Mouse (Mus musculus) right cerebral cortex, postnatal 25 days (tissue): ENCODE measurements around the gene Cyyr1.
A peak's percentile ranks its signal among the peaks of the same experiment; 100 is the strongest.
"Not testable (repeated sequence)": the region's sequence is repeated elsewhere in the genome, so short reads cannot be mapped to it uniquely, and the experiment has no call there.

Source experiments
- DNase-seq: peaks from one replicate; pipeline ENCODE4 v3.0.0; 2022

Cyyr1 gene

DNA sequence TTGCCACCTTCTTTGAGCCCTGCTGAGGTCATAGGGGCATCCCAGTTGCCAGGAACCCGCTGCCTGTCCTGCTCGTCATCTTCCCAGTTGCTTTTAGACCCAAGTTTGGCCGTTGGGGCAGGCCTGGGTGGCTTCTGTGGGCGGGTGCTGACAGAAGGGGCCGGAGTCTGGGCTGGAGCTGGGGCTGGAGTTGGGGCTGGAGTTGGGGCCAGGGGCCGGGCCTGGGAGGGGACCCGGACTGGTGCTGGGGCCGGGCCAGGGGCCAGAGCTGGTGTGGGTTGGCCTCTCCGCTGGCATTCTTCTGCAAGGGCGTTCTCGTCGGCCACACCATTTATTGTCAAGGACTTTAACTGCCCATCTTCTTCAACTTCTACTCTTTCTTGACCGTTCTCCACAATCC is at the start of gene Cyyr1:
Gene Cyyr1, minus strand, starts transcription at position 101 of the 400 bp plus-strand sequence.
- not testable (repeated sequence) for DNase-seq

DNA sequence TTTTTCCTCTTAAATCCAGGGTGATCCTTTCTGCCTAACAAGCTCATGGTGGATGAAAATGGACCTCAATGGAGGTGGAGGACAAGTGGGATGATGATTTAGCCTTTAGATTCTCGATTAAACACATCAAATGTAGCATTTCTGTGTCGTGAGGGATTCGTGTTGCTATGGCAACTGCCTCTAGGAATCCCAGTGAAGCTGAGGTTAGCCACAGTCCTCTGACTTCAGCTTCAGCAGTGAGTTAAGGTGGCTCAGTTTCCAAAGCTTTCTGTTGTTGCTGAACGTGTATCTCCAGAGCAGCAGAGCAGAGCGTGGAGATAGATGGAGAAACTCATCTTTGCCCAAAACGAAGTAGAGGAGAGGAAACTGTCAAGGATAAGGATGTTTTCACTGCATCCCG is 35.6 kb upstream of the Cyyr1 start:
- DNase-seq, result no peak

DNA sequence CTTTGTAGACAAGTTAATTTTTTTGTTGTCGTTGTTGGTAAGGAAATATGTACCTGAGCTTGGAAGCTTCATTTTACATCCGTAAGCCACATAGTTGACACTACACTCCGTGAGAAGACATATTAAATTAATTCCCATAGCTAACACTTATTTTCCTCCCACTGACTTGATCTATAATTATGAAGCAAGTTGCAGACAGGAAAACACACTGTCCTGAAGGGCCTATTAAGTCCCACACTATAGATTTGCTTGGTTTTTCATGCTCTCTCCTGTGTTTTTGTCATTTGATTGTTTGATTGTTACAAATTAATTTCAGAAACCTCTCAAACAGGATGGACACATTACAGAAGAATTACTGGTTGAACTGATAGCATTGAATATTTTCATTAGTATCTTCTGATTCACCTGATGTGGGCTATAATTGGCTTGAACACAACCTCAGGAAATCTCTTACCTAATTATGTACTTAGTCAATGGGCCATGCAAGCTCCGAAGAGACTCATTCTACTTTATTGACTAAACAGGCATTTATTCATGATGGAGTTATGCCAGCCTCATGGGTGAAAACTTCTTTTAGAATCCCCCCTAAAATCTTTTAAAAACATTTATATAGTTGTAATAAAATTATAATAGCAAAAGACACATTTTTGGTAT is 34.5 kb upstream of the Cyyr1 start:
- no peak for DNase-seq

- no peak for DNase-seq
Measured at GRCm38 (mm10) chr16:85566474-85566873, 13.3 kb upstream of the Cyyr1 start.

GRCm38 (mm10) chr16:85553838-85554237 is 641 bp upstream of the Cyyr1 start:
- DNase-seq, result no peak

DNA sequence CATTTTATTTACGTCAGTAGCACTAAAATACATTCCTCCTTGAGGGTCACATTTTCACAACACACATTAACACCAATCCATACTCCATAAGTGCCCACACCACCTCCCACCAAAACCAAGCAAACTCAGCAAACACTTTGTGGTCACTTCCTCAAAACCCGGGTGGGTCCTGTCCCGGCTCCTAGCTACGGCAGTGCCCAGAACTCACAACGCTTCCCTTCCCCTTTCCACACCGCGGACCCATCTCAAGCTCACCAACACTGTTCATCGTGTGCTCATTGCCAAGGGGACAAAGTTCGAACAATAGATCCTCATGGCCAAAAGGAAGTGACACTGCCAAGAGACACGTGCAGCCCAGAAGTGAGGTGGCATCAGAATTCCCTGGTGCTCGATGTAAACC is 1.2 kb downstream of the Cyyr1 start:
- DNase-seq, result not testable (repeated sequence)

- DNase-seq, result no peak
Measured at GRCm38 (mm10) chr16:85549971-85550567, 3.1 kb downstream of the Cyyr1 start.

- no peak for DNase-seq
Measured at GRCm38 (mm10) chr16:85546519-85546918, 6.7 kb downstream of the Cyyr1 start.

DNA sequence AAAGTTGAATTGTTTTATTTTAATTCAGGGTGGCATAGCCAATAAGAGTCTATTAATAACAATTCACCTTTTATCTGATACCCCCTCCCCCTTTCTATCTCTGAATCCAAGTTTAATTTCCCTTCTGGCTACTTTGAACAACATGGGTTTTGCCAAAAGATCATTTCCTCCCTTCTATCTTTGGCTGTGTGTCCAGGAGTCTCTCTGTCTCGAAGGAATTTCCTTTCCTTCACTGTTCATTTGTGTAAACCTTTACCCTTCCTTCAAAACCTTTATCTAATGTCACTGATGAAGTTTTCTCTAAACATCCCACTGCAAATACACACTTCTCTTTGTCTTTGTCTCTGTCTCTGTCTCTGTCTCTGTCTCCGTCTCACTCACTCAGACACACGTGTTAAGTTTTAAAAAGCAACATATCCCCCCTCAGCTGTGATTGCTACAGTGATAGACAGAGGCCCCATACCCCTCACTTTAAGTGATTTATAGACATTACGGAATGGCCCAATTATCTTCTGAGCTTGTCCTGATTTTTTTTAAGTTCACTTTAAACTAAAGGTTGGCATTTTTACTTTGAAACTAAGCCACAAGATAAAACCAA is 11.4 kb downstream of the Cyyr1 start:
- DNase-seq, result no peak

DNA sequence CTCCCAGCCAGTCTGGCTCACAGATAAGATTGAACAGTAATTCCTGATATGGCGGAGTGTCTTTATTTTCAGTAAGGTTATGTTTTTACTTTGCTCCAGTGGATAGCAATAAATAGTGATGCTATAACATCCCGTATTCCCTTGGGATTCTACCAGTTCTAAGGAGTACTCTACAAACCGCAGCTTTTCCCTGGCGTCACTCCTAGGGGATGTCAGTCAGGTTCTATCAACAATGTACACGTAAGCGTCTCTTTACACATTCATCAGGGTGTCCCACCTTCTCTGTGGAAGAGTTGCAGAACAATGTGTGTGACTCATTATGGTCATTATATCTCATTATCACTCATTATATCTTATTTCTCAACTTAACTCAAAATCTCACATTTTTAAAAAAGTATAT is 12.2 kb downstream of the Cyyr1 start:
- no peak for DNase-seq

DNA sequence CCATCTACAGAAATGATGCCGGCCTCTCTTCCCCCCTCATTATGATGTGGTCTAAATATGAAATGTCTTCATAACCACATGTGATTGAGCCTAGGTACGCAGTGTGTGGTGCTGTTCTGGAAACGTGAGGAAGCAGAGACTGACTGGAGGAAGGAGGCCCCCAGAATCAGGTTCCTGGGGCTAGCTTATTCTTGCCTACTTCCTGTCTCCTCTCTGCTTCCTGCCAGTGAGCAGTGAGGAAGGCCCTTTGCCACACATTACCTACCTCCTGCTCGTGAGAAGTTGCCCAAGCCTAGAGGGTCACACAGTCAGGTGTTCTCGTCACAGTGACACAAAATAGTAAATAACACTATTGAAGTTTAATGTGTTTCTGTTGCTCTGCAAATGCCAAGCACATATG is 14.8 kb downstream of the Cyyr1 start:
- no peak for DNase-seq

DNA sequence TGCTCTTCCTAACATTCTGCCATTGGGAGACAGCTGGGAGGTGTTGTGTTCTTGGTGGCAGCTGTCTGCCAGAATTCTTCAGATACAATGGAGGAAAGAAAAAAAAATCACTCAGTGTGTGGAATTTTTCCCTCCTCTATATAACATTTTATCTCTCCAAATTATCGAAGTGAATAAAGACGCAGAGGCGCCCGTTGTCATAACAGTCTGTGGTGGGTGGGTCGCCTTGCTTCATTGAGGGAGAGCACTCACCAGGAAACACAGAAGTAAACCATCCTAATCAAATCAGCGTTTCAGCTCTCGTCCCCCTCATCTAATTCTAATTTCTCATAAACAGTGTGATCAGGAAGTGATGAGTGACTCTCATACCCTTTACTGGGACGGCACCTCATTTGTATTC is 17.1 kb downstream of the Cyyr1 start:
- no peak for DNase-seq

GRCm38 (mm10) chr16:85527743-85528620 is 25.2 kb downstream of the Cyyr1 start:
- DNase-seq, result no peak

DNA sequence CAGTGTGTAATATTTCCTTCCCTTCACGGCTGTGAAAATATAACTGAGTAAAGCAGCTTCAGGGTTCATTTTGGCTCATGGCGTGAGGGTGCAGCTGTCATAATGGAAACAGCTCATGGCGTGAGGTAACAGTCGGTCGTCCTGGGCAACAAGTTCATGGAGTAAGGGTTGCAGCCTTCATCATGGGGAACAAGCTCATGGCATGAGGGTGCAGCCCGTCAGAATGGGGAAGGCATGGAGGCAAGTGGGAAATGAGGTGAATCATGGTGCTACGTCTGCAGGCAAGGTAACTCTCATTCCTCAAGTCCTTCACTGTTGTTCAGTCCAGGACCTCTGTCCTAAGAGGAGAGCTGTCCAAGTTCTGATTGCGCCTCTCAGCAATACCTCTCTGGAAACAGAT is 28.6 kb downstream of the Cyyr1 start:
- DNase-seq, result no peak

DNA sequence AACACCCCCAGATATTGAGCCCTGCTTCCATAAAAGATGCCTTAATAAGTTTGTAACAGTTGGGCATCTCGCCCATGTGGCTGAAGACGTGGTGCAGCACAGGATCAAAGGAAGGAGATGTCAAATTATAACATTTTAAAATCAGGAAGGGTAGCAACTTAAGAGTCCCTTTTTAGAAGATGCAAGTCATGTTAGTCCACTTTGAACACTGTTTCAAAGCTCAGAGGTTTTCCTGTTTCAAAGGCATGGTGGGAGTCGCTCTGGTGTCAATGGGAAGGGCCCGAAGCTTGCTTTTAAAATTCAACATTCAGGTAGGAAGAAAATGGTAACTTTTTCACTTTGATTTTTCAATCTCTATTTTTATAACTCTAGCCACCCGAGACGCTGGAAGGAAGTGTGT is 45.9 kb downstream of the Cyyr1 start:
- no peak for DNase-seq

DNA sequence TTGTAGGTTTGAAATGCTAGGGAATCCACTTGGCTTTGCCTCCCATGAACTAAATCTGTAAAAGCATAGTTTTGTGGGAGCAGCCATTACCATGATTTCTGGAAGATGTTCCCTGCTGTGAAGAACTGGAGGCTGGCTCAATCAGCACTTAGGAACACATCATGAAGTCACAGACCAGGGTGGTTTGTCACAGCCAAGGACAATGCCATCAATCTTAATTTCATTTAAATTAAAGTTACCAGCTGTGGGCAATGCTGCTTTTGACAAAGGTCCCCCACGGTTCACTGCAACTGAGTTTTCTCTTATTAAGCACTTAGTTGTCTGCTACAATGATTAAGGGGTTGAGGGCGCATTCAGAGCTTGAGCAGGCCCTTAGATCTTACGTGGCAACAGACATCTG is 48.1 kb downstream of the Cyyr1 start:
- DNase-seq, result no peak

GRCm38 (mm10) chr16:85503416-85503815 is 49.8 kb downstream of the Cyyr1 start:
- DNase-seq, result no peak

DNA sequence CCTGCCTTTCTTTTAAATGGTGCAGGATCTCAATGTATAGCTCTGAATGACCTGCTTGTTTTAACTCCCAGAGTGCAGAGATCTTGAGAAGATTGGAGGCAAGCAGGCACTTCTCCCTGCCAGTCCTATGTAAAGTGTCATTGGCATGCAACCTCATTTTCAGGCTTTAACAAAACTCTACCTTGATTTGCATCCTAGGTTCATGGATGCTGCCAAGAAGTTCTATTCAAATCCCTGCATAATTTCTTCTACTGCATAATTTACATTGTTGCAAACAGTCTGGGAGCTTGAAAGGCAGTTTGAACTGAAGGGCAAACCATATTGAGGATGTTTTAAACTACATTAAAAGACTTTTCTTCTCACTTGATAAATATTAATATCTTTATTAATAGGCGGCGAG is 57.4 kb downstream of the Cyyr1 start:
- DNase-seq, result no peak

DNA sequence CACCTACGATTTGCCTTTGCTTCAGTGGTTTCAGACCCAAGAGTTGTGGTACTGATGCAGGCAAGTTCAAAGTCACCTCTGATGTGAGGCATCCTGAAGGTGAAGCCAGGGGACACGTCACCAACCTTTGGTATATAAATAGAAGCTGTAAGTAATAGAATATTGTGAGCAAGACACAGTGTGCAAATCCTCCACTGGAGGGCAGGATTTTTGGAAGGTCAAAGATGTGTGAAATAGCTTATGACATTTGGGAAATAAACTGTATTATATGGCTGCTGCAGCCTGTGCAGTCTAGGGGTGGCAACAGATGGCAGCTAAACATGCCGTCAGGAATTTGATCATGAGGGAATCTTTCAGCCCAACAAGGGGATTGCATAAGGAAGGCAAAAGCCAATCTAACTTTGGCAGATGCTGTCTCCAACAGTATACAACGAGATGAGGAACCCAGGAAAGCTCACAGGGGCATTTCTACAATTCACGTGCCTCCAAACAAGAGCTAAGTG is 65.0 kb downstream of the Cyyr1 start:
- DNase-seq, result no peak

DNA sequence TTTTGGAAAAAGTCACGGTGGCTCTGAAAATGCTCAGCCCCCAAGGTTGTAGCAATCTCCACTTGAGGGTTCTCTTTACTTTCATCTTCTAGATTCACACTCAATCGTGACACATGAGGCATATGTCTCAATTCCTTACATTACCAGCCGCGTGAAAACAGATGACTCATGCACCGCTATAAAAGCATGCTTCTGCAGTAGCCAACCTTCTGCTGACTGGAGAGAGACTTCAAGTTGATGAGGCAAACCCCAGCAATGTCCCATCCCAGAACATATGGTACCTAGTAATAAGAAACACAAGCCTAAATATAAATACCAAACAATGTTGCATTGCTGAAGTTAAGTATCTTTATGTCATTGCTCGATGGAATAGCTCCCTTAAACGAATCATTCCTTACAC is 65.9 kb downstream of the Cyyr1 start:
- DNase-seq, result peak; percentile 8

DNA sequence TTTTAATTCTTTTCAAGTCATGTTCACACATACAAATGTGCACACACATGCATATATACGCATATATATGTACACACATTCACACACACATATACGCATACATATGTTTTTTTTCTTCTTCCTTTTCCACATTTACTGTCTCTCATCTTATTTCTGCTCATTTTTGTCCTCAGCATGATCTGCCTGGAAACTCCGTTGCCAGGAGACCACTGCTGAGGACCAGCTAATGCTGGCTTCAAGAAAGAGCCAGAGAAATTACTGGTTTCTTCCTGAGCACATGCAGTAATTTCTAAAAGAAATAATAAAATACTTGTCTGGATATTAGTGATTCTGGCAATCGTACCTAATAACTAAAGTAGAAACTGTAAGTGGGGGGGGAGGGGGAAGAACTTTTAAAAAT is 68.6 kb downstream of the Cyyr1 start:
- no peak for DNase-seq

- no peak for DNase-seq
Measured at GRCm38 (mm10) chr16:85474552-85475071, 78.6 kb downstream of the Cyyr1 start.

DNA sequence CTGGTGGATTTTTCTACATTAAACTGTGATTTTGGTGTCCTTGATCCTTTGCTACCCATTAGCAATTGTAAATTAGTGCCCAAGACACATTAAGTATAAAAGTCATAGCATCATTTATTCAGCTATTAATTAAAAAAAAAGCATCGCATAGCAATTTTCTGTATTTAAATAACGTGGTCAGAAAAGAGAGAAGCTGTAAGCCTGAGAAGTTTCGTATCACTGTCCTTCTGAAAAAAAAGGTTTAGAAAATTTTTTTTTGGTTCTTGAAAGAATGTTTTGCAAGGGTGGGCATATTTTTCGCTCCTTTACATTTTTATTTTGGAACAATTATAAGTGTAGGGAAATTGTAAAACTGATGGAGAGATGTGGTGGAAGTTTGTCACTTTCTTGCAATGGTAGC is 83.1 kb downstream of the Cyyr1 start:
- DNase-seq, result no peak
